Mouse (Mus musculus): ENCODE measurements around the gene Zfp277.

The Zfp277 gene

DNA sequence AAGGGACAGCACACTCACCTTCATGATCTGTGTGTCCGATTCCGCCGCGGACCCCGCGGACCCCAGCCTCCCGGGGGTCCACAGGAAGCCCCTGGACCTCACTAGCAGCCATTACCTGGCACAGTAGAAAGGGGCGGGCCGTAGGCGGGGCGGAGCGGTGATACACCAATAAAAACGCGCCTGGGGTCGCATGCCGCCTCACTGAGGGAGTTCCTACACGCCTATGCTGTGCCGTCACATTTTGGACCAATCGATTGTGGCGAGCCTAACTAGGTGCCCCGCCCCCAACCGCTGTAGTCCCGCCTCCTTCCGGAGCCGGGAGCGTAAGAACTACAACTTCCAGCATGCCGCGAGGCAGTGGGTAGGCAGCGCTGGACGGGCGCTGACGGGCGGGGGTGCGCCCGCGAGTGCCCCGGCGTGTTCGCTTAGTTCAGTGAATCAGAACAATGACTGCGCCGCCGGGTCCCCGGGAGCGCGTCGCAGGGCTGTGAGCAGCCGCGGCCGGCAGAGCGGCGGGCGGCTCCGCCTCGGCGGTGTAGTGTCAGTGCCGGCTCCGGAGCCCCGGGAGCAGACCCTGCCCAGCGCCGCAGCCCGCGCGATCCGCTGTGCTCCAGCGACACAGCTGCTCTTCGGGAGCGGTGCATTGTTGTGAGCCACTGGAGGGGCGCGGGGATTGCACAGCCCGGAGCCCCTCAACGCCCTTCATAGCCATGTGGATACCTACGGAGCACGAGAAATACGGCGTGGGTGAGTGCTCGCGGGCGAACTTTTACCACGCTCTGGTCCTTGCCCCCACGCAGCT lies at the start of gene Zfp277, which contains the start of gene Dock4:
Zfp277 (minus strand) TSS at position 255 of the 802 bp plus-strand sequence.
Dock4 (plus strand) TSS at position 305 of the 802 bp plus-strand sequence.
- DNase-seq (ENCODE audit: low read depth) = peak; percentile 99

DNA sequence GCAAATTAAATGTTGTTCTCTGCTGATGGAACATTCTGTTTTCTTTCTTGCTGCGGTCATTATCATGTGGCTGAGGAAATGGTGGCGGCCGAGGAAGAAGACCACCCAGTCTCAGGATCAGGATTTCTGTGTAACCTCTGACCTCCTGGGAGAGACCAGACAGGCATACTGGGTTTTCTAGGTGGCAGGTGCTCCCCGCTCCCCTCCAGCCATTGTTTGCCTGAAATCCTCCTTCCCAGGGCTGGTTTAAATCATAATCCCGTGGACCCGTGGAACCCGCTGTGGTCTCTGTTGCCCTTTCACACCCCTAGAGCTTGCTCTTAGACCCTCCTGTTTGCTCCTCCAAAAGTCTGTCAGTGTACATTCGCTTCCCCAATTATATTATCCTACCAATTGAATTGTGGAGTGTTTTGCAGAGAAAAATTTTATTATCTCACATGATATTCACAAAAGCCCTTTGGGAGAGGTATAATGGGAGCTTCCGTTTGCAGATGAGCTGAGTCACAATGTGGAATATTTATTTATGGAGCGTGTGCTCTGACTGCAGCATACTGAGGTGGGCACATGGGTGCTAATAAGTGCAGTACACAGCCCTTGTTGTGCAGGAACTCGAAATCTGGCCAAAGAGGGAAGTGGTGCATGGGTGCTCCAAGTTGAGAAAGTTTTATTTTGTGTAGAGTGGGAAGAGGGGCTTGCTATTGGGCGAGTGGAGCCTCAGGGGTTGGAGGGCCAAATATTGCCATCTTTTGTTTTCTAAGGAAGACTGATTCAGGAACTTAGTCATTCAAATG lies 40.5 kb upstream of the Zfp277 start:
- no peak for DNase-seq (ENCODE audit: low read depth)

- no peak for DNase-seq (ENCODE audit: low read depth)
These were observed 39.5 kb upstream of the Zfp277 start for GRCm38 (mm10) chr12:40485210-40485609.

- no peak for DNase-seq (ENCODE audit: low read depth)
These were observed 38.5 kb upstream of the Zfp277 start for GRCm38 (mm10) chr12:40484224-40484623.

DNA sequence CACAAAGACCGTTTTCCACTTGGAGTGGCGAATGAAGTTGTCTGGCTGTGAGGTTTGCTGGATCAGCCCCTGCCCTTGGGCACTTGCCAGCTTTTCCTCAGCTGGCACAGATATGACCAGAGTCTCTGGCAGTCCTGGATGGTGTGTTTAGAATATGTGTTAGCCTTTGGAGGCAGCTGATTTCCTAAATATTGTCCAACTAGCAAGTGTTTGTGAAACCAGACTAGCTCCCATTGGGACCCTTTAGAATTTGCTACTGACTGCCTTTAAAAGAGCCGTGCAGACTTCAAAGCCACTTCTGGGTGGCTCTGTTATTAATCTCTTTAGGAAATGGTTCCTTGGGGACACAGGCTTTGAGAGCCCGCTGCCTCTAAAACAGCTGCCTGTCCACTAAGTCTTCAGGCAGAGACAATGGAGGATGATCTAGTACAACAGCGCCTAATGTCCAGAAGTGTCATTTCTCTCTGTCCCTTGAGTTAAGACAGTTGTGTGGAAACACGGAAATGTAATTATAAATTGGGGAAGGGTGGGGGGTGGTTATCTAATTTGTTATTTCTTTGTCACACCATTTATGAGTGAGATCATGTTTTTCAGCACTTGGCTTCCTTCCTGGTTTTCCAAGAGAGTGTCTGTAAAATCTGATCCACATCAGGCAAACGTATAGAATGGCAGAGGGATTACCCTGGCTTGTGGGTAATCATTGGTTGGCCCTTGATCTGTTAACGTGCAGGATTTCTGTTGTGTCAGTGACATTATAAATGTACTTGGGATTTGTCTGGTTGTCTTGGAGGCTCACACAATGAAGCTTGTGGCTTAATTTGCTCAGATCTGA lies 32.1 kb upstream of the Zfp277 start:
- no peak for DNase-seq (ENCODE audit: low read depth)

DNA sequence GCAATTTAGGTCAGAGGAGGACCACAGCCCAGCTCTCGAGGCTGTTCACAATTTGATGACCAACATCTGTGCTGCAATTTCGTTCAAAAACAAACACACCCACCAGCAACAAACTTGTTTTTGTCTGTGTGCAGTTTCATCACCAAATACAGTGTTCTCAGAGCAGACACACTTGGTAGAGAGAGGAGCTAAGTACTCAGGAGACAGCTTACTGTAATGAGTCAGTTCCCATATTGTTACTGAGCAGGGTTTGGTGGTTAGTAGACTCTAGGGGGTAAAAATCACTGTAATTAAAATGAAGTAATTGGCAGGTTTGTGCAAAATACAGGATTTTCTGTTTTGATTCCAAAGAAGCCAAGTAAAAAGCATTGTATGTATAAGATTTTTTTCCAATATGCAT lies 28.0 kb upstream of the Zfp277 start:
- no peak for DNase-seq (ENCODE audit: low read depth)

DNA sequence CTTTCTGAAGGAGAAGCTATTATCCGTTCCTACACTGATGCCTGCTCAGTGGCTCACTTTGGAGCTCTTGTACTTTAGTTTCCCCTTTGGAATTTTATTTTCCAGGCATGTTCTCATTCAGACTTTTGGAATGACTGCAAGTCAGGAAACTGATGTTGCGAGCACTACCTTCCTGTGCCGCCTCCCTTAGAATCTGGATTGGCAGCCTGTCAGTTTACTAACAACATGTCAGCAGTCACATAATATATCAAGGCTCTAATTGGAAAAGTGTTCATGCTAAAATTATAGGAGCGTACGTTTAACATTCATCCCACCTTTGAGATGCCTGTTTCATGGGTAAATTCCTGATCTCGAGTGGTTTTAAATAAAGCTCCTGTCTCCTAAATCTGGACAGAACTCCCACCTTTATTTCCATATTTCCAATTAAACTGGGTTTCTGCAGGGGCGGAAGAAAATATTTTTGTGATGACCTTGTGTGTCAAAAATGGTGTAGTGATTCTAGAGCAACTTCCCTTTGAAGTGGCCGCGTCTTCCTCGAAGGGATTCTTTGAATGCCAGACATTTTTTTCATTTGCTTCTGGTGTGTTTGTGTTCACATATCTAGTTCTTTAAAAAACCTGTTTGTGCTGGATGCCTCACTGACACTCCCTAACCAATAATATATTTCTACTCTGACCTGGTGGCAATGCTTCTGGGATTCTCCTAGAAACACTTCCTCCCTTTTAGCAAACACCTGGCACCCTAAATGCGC lies 26.1 kb upstream of the Zfp277 start:
- no peak for DNase-seq (ENCODE audit: low read depth)

DNA sequence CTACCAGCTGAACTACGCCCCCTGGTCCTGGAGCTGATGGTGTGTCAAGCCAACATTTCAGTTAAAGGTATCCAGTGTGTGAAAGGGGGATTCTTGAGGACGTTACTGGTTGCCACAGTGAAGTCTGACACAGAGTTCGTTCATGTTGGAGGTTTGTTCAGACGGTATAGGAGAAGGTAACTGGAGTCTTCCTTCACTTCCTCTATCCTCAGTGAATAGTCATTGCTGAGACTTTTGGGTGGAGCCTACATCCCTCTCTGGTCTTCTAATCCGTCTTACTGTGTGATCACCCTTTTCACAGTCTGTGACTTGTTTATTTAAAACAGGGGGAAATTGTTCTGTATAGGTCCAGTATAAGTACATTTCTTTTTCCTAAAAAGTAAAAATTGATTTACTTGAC lies 23.3 kb upstream of the Zfp277 start:
- DNase-seq (ENCODE audit: low read depth) = no peak

GRCm38 (mm10) chr12:40468235-40468634 lies 22.5 kb upstream of the Zfp277 start:
- no peak for DNase-seq (ENCODE audit: low read depth)

- peak; percentile 20 for DNase-seq (ENCODE audit: low read depth)
These were observed 18.6 kb upstream of the Zfp277 start for GRCm38 (mm10) chr12:40464282-40464681.

- DNase-seq (ENCODE audit: low read depth) = no peak
These were observed 18.1 kb upstream of the Zfp277 start for GRCm38 (mm10) chr12:40463828-40464227.

DNA sequence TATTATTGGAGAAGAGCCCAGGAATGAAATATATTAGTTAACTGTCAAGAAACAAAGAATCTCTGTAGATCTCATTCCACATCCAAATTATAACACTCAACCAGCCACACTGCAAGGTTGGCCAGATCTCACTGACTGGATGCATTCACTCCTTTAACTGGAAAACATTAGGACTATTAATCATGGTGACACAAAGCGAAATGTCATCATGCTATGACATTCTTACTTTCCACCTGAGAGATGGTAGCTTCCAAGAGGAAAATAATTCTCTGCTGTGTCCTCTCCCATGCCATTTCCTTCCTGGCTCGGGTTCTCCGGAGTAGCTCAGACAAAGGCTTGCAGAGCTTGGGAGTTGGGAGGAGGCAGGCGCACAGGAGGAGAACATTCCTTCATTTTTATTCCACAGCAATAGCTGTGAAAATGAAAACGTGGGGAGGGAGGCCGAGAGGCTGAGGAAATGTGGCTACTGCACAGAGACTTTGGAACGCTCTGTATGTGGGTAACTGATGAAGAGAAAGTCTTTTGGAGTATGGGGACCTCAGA lies 17.1 kb upstream of the Zfp277 start:
- no peak for DNase-seq (ENCODE audit: low read depth)

DNA sequence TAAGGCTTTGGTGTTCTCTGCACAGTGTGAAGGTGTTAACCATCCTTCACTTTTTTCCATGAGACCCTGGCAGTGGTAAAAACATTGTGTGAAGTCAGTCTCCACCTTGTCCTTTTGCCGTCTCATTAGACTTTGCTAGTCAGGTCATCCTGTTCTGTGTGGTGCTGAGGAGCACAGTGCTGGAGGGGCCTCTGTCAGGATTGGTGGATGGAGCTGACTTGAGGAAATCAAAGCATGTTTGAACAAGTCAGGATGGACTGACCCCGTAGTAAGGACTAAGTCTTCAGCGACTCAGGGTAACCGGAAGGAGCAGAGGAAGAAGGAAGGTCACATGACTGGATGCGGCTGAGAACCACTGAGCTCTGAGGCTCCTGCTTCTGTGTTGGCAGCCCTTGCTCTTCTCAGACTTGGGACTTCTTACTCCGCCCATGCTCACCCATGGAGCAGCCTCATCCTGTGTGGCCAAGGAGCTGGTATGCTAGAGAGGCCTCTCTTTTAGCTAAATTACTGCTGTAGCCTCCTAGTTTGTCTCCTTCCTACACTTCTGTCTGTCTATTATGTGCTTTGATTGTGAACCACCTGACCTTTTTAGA lies 14.1 kb upstream of the Zfp277 start:
- peak; percentile 33 for DNase-seq (ENCODE audit: low read depth)

- DNase-seq (ENCODE audit: low read depth) = peak; percentile 85
These were observed 13.3 kb upstream of the Zfp277 start for GRCm38 (mm10) chr12:40458977-40459376.

GRCm38 (mm10) chr12:40456517-40456916 lies 10.8 kb upstream of the Zfp277 start:
- no peak for DNase-seq (ENCODE audit: low read depth)

DNA sequence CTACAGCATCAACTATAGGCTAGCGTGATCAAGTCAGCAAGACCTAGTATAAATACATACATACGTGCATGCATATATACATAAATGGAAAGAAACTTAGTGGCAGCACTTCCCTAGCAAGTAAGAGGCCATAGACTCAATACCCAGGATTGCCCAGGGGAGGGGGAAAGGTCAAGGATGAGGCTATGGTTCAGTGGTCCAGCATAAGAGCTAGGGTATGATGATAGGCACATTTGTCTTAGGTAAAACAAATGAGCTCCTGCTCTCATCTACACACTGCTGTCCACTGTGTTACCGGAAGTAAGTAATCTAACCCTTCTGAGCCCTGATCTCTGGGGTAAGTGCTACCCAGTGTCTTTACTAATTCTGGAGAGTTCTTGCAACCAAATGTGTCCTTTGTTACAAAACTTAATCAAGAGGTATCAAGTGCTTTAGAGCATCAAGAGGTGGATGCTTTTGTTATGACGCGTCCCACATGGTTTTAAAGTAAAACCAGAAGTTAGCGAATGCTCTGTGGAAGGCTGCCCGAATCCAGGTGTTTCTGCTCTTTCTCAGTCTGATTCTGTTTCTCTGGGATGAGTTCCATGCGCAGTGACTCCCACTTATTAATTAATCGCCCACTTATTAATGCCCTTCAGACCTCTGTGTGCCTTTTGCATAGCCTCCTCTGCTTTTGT lies 3.6 kb upstream of the Zfp277 start:
- no peak for DNase-seq (ENCODE audit: low read depth)

DNA sequence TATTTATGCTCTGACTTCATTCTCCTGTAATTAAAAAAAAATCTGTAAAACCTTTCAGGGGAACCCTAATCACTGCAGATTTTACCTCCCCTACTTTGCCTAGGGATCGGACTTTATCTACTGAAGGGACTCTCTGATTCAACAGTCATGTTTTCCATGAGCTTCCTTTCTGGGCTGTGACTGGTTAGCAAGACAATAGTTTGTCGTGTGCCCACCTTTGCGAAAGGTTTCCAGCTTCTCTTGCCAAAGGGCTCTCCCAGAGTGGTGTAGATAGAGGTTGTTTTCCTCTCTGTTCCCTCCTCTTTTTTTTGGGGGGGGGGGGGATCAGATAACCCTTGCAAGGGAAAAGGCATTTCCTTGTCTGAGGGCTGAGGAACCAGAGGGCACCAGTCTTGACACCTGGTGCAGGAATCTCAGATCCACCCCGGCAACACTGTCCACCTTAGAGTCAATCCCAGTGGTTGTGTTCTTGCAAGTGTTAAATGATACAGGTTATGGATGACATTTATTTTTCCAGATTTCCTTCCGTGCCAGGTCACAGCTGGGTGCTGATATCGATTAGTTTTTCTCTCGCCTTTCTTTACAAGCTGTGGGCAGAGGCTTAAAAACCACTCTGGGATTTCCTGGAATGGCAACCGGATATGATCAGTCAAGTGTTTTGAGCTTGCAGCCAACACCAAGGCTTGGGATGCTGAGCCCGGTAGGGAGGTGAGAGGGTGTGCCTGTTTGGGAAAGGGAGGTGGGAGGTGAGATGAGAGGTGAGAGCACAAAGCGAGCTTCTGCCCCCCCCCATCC lies 2.1 kb upstream of the Zfp277 start:
- no peak for DNase-seq (ENCODE audit: low read depth)

GRCm38 (mm10) chr12:40446450-40447381 lies 1.0 kb upstream of the Zfp277 start:
- peak; percentile 28 for DNase-seq (ENCODE audit: low read depth)
